Mouse (Mus musculus): ENCODE results near the gene Bmpr2. TPM values are rescaled to one million over a fixed set of nuclear protein-coding genes. Genes with fewer than 3 reads are reported as not detected.

Gene Bmpr2
- polyA plus RNA-seq, 1 experiment from 2014 or later: 7.9 TPM

- Histone ChIP-seq H3K4me2 (peak overlapping the region; percentile 85), H3K4me3 (replicated peaks) (peak overlapping the region; percentile 87), H3K36me3 (no peaks in the 10 kb centered on the region), H3K27ac (peak overlapping the region; percentile 99), H3K9ac (peak overlapping the region; percentile 78; the same call in 1 of the 2 replicates), H3K27me3 (replicated peaks) (no peaks in the 10 kb centered on the region), H3K9me3 (no peaks in the 10 kb centered on the region), H3K4me1 (peaks cover 7% of the 10 kb centered on the region; the same call in 1 of the 2 replicates)
- no peak for ATAC-seq (ENCODE audit: insufficient read depth, low FRiP score, low read depth)
- 3% methylated on average over 10 of the region's 10 CpGs for WGBS
These were observed 992 bp upstream of the Bmpr2 start for GRCm38 (mm10) chr1:59762208-59762607.

DNA sequence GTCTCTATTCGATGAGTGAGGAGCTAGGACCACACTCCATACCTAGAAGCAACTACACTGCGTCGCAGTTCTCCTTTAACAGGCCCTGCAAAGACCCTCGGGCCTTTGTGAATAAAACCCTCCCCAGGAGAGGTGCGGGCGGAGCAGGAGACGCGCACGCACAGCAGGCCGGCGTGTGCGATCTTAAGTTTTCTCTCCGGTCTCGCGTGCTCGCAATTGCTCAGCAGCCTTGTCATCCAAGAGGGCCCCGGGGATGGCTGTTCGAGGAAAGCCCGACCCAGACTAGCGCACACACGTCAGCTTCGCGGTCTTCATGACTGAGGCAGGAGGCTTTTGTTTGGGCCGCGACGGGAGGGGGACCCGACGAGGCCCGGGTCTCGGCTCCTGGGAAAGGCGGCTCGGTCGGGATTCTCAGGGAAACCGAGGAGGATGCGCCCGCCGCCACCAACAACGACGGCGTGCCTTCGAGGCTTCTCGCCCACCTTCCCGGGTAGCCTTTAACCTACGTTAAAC is 493 bp upstream of the Bmpr2 start:
- peak; percentile 20 for ATAC-seq (ENCODE audit: insufficient read depth, low FRiP score, low read depth)
- under 1% methylated on average over 44 of the region's 44 CpGs for WGBS

GRCm38 (mm10) chr1:59763781-59764251 is 616 bp downstream of the Bmpr2 start:
- 0% methylated on average over 41 of the region's 55 CpGs for WGBS

More for the DNA sequence above, 493 bp upstream of the Bmpr2 start:
- peak overlapping the region; percentile 78 for H3K9ac ChIP-seq
- H3K27me3 ChIP-seq (replicated peaks): no peaks in the 10 kb centered on the region
- no peaks in the 10 kb centered on the region for H3K9me3 ChIP-seq
- H3K4me3 ChIP-seq (replicated peaks): peak overlapping the region; percentile 87
- H3K4me1 ChIP-seq: peaks cover 7% of the 10 kb centered on the region; the same call in 1 of the 2 replicates
- peak overlapping the region; percentile 99 for H3K27ac ChIP-seq
- peak overlapping the region; percentile 85 for H3K4me2 ChIP-seq
- no peaks in the 10 kb centered on the region for H3K36me3 ChIP-seq

GRCm38 (mm10) chr1:59764407-59764971 is 1.3 kb downstream of the Bmpr2 start:
- H3K4me1 ChIP-seq: peaks cover 7% of the 10 kb centered on the region; the same call in 1 of the 2 replicates
- under 1% methylated on average over 27 of the region's 27 CpGs for WGBS
- peak overlapping the region; percentile 99 for H3K27ac ChIP-seq
- no peaks in the 10 kb centered on the region for H3K9me3 ChIP-seq
- peak overlapping the region; percentile 93 for H3K9ac ChIP-seq
- H3K4me2 ChIP-seq: peak overlapping the region; percentile 85
- no peaks in the 10 kb centered on the region for H3K36me3 ChIP-seq
- no peak for ATAC-seq (ENCODE audit: insufficient read depth, low FRiP score, low read depth)
- H3K4me3 ChIP-seq (replicated peaks): peak overlapping the region; percentile 87
- no peaks in the 10 kb centered on the region for H3K27me3 ChIP-seq (replicated peaks)

More at GRCm38 (mm10) chr1:59763781-59764251, 616 bp downstream of the Bmpr2 start:
- Histone ChIP-seq H3K36me3 (no peaks in the 10 kb centered on the region), H3K4me1 (peaks cover 7% of the 10 kb centered on the region; the same call in 1 of the 2 replicates), H3K4me2 (peak overlapping the region; percentile 85), H3K27me3 (replicated peaks) (no peaks in the 10 kb centered on the region), H3K9ac (peak overlapping the region; percentile 93), H3K4me3 (replicated peaks) (peak overlapping the region; percentile 87), H3K27ac (peak overlapping the region; percentile 99), H3K9me3 (no peaks in the 10 kb centered on the region)
- ATAC-seq (ENCODE audit: insufficient read depth, low FRiP score, low read depth): peak; percentile 69

DNA sequence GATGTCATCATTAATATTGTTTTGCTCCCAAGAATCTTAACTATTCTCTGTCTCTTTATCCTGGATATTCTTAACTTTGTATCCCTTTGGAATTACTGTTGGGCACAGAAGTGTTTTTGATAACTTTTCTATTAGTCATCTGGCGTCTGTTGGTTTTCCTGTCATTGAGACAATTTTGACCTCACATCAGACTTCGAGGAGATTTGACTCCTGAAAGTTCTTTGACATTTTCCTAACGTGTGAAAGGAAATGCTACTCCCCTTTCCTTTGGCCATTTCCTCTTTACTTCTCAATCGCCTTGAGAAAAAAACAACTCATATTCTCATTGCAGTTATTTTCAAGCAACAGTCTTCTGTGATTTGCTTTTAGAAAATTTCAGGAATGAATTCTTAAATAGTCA is 2.1 kb downstream of the Bmpr2 start:
- H3K9ac ChIP-seq: no peak overlapping the region
- H3K4me3 ChIP-seq (replicated peaks): peak overlapping the region; percentile 32
- peak overlapping the region; percentile 54 for H3K4me2 ChIP-seq
- no peaks in the 10 kb centered on the region for H3K9me3 ChIP-seq
- WGBS: 1% methylated on average over 4 of the region's 4 CpGs
- H3K27ac ChIP-seq: no peak overlapping the region
- no peaks in the 10 kb centered on the region for H3K27me3 ChIP-seq (replicated peaks)
- no peak for ATAC-seq (ENCODE audit: insufficient read depth, low FRiP score, low read depth)
- no peaks in the 10 kb centered on the region for H3K36me3 ChIP-seq
- peaks cover 7% of the 10 kb centered on the region; the same call in 1 of the 2 replicates for H3K4me1 ChIP-seq

DNA sequence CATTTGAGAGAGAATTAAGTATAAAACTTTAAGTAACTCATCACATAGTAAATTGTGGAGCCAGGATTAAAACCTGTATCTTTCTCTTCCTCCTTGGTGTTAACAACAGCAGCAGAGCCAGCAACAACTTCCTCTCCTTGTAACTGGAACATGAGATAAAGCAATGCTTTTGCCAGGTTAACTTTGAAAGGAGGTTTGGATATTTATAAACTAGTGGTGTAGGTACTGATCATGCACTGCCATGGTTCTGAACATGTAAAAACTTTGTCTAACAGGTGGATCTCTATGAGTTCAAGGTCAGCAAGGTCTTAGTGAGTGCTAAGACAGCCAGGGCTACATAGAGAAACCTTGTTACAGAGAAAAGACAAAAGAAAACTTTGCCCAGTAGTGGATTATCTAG is 3.4 kb downstream of the Bmpr2 start:
- Histone ChIP-seq H3K4me2 (peak overlapping the region; percentile 43), H3K27ac (no peak overlapping the region; the same call in 1 of the 2 replicates), H3K4me3 (replicated peaks) (peak overlapping the region; percentile 8; the same call in 1 of the 2 replicates), H3K27me3 (replicated peaks) (no peaks in the 10 kb centered on the region), H3K4me1 (peaks cover 12% of the 10 kb centered on the region; the same call in 1 of the 2 replicates), H3K9me3 (no peaks in the 10 kb centered on the region), H3K9ac (no peak overlapping the region), H3K36me3 (no peaks in the 10 kb centered on the region)
- ATAC-seq (ENCODE audit: insufficient read depth, low FRiP score, low read depth): no peak

GRCm38 (mm10) chr1:59771871-59772270 is 8.7 kb downstream of the Bmpr2 start:
- H3K4me2 ChIP-seq: no peak overlapping the region
- no peak overlapping the region for H3K9ac ChIP-seq
- H3K27ac ChIP-seq: no peak overlapping the region
- no peaks in the 10 kb centered on the region for H3K36me3 ChIP-seq
- no peak overlapping the region for H3K4me3 ChIP-seq (replicated peaks)
- no peaks in the 10 kb centered on the region for H3K9me3 ChIP-seq
- peaks cover 8% of the 10 kb centered on the region; the same call in 1 of the 2 replicates for H3K4me1 ChIP-seq
- H3K27me3 ChIP-seq (replicated peaks): no peaks in the 10 kb centered on the region
- ATAC-seq (ENCODE audit: insufficient read depth, low FRiP score, low read depth): no peak
- WGBS: 46% methylated on average over 3 of the region's 3 CpGs

DNA sequence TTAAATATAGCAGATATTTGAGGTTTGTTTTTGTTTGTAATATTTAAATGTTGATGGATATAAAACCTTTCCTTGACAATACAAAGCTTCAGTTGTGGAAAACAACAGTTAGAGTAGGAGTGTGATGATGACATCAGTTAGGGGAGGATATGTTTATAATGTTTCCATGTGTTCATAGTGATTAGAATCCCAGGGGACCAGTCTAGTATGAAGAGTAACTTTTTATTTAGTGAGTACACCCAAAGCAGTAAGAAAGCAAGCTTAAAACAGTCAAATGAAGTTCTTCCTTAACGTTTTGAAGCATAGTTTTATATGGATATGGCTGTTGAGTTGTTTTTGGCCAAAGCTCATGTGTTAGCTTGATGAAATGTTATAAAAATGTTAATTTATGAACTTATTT is 17.9 kb downstream of the Bmpr2 start:
- WGBS: 85% methylated on average over 1 of the region's 1 CpGs
- H3K4me2 ChIP-seq: no peak overlapping the region
- no peak overlapping the region for H3K27ac ChIP-seq
- no peak overlapping the region for H3K9ac ChIP-seq
- no peaks in the 10 kb centered on the region for H3K36me3 ChIP-seq
- no peak overlapping the region for H3K4me3 ChIP-seq (replicated peaks)
- no peaks in the 10 kb centered on the region for H3K9me3 ChIP-seq
- no peaks in the 10 kb centered on the region for H3K27me3 ChIP-seq (replicated peaks)
- no peaks in the 10 kb centered on the region for H3K4me1 ChIP-seq
- ATAC-seq (ENCODE audit: insufficient read depth, low FRiP score, low read depth): no peak

DNA sequence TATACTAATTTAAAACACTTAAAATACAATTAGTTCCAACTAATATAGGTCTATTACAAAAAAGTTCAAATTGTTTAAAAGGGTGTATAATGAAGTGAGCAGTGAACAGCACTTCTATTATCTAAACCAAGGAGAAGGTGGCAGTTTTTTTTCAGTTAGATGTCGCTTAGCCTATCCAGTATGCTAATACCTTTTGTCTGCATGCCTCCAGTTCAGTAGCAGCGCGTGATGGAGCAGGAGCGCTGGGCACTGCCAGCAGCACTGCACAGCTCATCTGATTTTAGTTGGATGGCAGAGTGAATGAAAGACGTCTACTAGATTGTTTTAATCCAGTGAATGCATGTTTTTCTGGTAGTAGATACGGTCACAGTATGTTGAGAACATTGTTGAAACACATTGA is 25.8 kb downstream of the Bmpr2 start:
- Histone ChIP-seq H3K9me3 (no peaks in the 10 kb centered on the region), H3K4me2 (no peak overlapping the region), H3K36me3 (no peaks in the 10 kb centered on the region), H3K4me3 (replicated peaks) (no peak overlapping the region), H3K9ac (no peak overlapping the region), H3K4me1 (no peaks in the 10 kb centered on the region), H3K27ac (no peak overlapping the region), H3K27me3 (replicated peaks) (no peaks in the 10 kb centered on the region)
- WGBS: 66% methylated on average over 6 of the region's 6 CpGs
- ATAC-seq (ENCODE audit: insufficient read depth, low FRiP score, low read depth): no peak

GRCm38 (mm10) chr1:59789741-59790140 is 26.5 kb downstream of the Bmpr2 start:
- H3K27ac ChIP-seq: no peak overlapping the region
- whole genome bisulfite sequencing: 72% methylated on average over 5 of the region's 5 CpGs
- H3K4me2 ChIP-seq: no peak overlapping the region
- H3K36me3 ChIP-seq: no peaks in the 10 kb centered on the region
- ATAC-seq (ENCODE audit: insufficient read depth, low FRiP score, low read depth): no peak
- no peaks in the 10 kb centered on the region for H3K9me3 ChIP-seq
- no peaks in the 10 kb centered on the region for H3K27me3 ChIP-seq (replicated peaks)
- no peak overlapping the region for H3K9ac ChIP-seq
- H3K4me1 ChIP-seq: no peaks in the 10 kb centered on the region
- H3K4me3 ChIP-seq (replicated peaks): no peak overlapping the region

- H3K4me2 ChIP-seq: no peak overlapping the region
- 43% methylated on average over 1 of the region's 1 CpGs for WGBS
- H3K9ac ChIP-seq: no peak overlapping the region
- H3K27ac ChIP-seq: no peak overlapping the region
- H3K4me3 ChIP-seq (replicated peaks): no peak overlapping the region
- no peaks in the 10 kb centered on the region for H3K4me1 ChIP-seq
- H3K36me3 ChIP-seq: no peaks in the 10 kb centered on the region
- H3K9me3 ChIP-seq: no peaks in the 10 kb centered on the region
- ATAC-seq (ENCODE audit: insufficient read depth, low FRiP score, low read depth): no peak
- no peaks in the 10 kb centered on the region for H3K27me3 ChIP-seq (replicated peaks)
These were observed 32.1 kb downstream of the Bmpr2 start for GRCm38 (mm10) chr1:59795336-59795735.

DNA sequence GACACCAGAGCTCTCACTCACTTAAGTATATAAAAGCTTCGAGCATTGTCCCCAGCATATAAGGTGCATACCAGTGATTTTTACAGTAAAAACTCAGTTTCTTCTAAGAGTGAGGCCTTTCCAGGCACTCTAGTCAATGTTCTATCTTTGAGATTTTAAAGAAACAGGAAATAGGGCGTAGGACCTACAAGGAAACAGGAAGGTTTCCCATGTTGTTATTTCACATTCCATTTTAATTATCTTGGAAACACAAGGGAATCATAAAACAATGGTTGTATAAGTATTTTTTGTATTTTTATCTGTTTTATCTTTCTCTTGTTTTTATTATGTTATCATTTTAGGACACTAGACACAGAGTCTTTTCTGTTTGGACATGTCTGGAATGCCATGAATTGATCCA is 34.7 kb downstream of the Bmpr2 start:
- WGBS: 63% methylated on average over 2 of the region's 2 CpGs
- H3K9ac ChIP-seq: no peak overlapping the region
- H3K27ac ChIP-seq: no peak overlapping the region
- H3K9me3 ChIP-seq: no peaks in the 10 kb centered on the region
- no peak overlapping the region for H3K4me3 ChIP-seq (replicated peaks)
- H3K4me2 ChIP-seq: no peak overlapping the region
- H3K4me1 ChIP-seq: no peaks in the 10 kb centered on the region
- ATAC-seq (ENCODE audit: insufficient read depth, low FRiP score, low read depth): no peak
- H3K27me3 ChIP-seq (replicated peaks): no peaks in the 10 kb centered on the region
- no peaks in the 10 kb centered on the region for H3K36me3 ChIP-seq
